Mouse (Mus musculus): Measurements from ENCODE around the gene Grk2. TPM values are rescaled to one million over a fixed set of nuclear protein-coding genes. Genes with fewer than 3 reads are reported as not detected.

The Grk2 gene
- polyA plus RNA-seq, 1 experiment from 2014 or later = 11.9 TPM

DNA sequence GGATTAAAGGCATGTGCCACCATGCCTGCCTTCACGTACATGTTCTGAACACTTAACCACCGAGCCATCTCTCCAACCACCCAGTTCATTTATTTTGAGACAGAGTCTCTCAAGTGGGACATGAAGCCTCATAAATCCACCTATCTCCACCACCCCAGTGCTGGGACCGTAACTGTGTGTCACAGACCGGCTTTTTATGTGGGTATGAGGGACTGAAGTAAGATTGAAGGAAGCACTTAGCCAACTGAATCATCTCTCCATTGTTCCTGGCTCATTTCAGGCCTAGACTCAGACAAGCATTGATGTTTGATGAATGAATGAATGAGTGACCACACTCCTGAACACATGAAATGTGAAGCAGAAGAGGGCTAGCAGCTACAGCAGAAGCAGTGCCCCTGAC, 3.3 kb upstream of the Grk2 start:
- H3K4me2 ChIP-seq (ENCODE audit: low read depth, low read length) = no peak overlapping the region
- H3K27ac ChIP-seq (ENCODE audit: low read depth) = no peak overlapping the region
- ATAC-seq = no peak
- no peaks in the 10 kb centered on the region for H3K9me3 ChIP-seq (ENCODE audit: low read length)
- H3K36me3 ChIP-seq (replicated peaks; ENCODE audit: insufficient read depth, low read length) = no peaks in the 10 kb centered on the region
- WGBS (ENCODE audit: insufficient replicate concordance) = 89% methylated on average over 4 of the region's 4 CpGs
- no peaks in the 10 kb centered on the region for H3K27me3 ChIP-seq (ENCODE audit: insufficient read depth, low read length)
- peaks cover 12% of the 10 kb centered on the region for H3K4me1 ChIP-seq (ENCODE audit: insufficient read depth)
- DNase-seq = no peak
- TF ChIP-seq CTCF (IDR thresholded peaks at IDR 0.05; ENCODE audit: low read depth) (no peak), EP300 (IDR thresholded peaks at IDR 0.05; ENCODE audit: low read depth) (no peak)
- H3K9ac ChIP-seq (replicated peaks) = no peak overlapping the region
- no peak overlapping the region for H3K4me3 ChIP-seq (ENCODE audit: low read depth, low read length)

DNA sequence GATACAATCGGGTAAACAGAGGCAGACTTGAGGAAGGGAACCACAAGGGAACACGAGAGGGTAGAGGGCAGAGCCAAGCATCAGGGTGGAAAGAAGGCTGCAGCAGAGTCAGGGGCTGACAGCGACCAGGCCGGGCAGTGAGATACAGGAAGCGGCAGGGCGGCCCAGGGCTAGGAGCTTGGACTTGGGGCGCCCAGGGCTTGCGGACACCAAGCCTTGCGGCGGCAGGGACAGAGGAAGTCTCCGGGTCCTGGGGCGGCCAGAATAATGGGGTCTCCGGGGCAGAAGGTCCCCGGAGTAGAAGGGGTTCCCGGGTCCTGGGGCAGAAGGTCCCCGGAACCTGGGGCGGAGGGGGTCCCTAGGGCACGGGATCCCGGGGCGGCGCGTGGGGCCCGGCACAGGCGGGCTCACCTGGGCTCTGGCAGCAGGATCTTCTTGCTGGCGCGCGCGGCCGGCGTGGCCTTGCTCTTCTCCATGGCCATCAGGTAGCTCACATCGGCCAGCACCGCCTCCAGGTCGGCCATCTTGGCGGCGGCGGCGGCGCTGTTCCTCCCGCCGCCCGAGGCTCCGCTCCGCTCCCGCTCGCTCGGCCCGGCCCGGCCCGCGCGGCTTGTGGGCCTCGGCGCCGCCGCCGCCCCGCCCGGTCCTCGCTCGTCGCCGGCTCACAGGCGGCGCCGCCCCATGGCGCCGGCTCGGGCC, 382 bp downstream of the Grk2 start:
- Histone ChIP-seq H3K36me3 (replicated peaks; ENCODE audit: insufficient read depth, low read length) (no peaks in the 10 kb centered on the region; the same call in 1 of the 2 replicates), H3K9ac (replicated peaks) (peak overlapping the region; percentile 99), H3K4me1 (ENCODE audit: insufficient read depth) (peaks cover 39% of the 10 kb centered on the region), H3K9me3 (ENCODE audit: low read length) (no peaks in the 10 kb centered on the region), H3K4me3 (ENCODE audit: low read depth, low read length) (peak overlapping the region; percentile 92), H3K27ac (ENCODE audit: low read depth) (peak overlapping the region; percentile 88), H3K27me3 (ENCODE audit: insufficient read depth, low read length) (no peaks in the 10 kb centered on the region), H3K4me2 (ENCODE audit: low read depth, low read length) (peak overlapping the region; percentile 87)
- DNase-seq (peak; percentile 68), ATAC-seq (peak; percentile 77)
- no peak for TF ChIP-seq EP300 (IDR thresholded peaks at IDR 0.05; ENCODE audit: low read depth)
- no peak for TF ChIP-seq CTCF (IDR thresholded peaks at IDR 0.05; ENCODE audit: low read depth)
- WGBS (ENCODE audit: insufficient replicate concordance) = 8% methylated on average over 57 of the region's 68 CpGs

DNA sequence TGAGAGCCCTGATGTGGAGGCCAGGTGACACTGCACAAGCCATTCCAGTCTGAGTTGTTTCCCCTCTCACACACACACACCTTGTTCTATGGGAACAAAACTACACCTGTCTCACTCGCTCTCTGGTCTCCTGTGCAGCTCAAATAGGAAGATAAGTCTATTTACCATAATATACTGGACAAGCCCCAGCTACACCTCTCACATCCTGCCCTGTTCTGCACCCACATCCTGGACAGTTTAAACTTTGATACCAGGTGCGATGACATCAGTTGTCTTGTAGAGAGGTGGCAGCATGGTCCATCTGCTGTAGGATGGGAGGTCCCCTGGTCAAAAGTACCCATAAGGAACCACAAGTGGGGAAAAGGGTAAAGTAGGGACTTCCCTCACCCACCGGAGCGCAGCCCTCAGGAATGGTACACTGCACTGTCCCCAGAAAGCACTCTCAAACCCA, 1.1 kb downstream of the Grk2 start:
- H3K27ac ChIP-seq (ENCODE audit: low read depth) = peak overlapping the region; percentile 88
- no peaks in the 10 kb centered on the region for H3K27me3 ChIP-seq (ENCODE audit: insufficient read depth, low read length)
- H3K36me3 ChIP-seq (replicated peaks; ENCODE audit: insufficient read depth, low read length) = no peaks in the 10 kb centered on the region; the same call in 1 of the 2 replicates
- TF ChIP-seq EP300 (IDR thresholded peaks at IDR 0.05; ENCODE audit: low read depth) = no peak
- no peak for TF ChIP-seq CTCF (IDR thresholded peaks at IDR 0.05; ENCODE audit: low read depth)
- peak overlapping the region; percentile 87 for H3K4me2 ChIP-seq (ENCODE audit: low read depth, low read length)
- ATAC-seq (no peak), DNase-seq (no peak)
- no peaks in the 10 kb centered on the region for H3K9me3 ChIP-seq (ENCODE audit: low read length)
- peak overlapping the region; percentile 99 for H3K9ac ChIP-seq (replicated peaks)
- 16% methylated on average over 4 of the region's 4 CpGs for WGBS (ENCODE audit: insufficient replicate concordance)
- peak overlapping the region; percentile 92 for H3K4me3 ChIP-seq (ENCODE audit: low read depth, low read length)
- peaks cover 41% of the 10 kb centered on the region for H3K4me1 ChIP-seq (ENCODE audit: insufficient read depth)

DNA sequence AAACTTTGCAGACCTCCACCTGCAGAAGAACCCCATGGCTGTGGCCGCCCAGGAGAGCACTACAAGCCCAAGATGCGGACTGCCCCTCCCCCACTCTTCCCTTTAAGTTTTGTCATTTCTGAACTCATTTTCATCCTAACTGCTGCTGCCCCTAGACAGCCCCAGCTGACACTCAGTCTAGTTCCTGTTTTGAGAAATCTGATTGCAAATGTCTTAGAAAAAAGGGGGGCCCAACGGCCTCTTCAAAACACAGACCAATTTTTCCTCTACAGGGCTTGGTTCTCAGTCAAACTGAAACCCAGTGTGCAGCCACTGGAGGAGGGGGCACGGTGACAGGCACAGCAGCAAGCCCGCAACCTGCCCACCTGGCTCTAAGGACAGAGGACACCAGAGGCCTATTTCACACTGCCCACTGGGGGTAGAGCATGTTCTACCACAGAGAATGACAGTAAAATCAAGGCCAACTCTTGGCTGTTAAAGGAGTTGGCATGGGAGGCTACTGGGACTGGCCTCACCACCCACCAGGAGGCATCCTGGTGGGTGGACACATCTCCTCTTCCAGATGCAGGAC, 1.7 kb downstream of the Grk2 start:
- DNase-seq (peak; percentile 54), ATAC-seq (no peak)
- peaks cover 47% of the 10 kb centered on the region for H3K4me1 ChIP-seq (ENCODE audit: insufficient read depth)
- peak overlapping the region; percentile 92 for H3K4me3 ChIP-seq (ENCODE audit: low read depth, low read length)
- H3K9me3 ChIP-seq (ENCODE audit: low read length) = no peaks in the 10 kb centered on the region
- peak overlapping the region; percentile 87 for H3K4me2 ChIP-seq (ENCODE audit: low read depth, low read length)
- no peak for TF ChIP-seq CTCF (IDR thresholded peaks at IDR 0.05; ENCODE audit: low read depth)
- TF ChIP-seq EP300 (IDR thresholded peaks at IDR 0.05; ENCODE audit: low read depth) = no peak
- peak overlapping the region; percentile 88 for H3K27ac ChIP-seq (ENCODE audit: low read depth)
- no peaks in the 10 kb centered on the region; the same call in 1 of the 2 replicates for H3K36me3 ChIP-seq (replicated peaks; ENCODE audit: insufficient read depth, low read length)
- no peaks in the 10 kb centered on the region for H3K27me3 ChIP-seq (ENCODE audit: insufficient read depth, low read length)
- H3K9ac ChIP-seq (replicated peaks) = peak overlapping the region; percentile 99
- 33% methylated on average over 5 of the region's 5 CpGs for WGBS (ENCODE audit: insufficient replicate concordance)

DNA sequence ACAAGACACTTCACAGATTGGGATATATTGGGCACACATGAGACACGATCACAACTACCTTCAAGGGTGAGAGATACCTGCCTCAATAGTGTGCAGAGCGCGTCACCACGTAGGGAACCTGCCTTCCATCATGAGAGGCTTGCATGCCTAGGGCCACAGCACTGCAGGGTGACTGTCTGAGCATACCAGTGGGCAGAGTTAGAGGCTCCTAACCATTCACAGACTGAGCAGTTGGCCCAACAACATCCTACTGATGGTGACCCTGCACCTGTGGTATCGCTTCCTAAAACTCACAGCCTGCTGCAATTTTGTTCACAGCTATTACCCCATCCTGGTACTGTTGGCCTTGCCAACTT, 2.4 kb downstream of the Grk2 start:
- no peak overlapping the region for H3K9ac ChIP-seq (replicated peaks)
- H3K9me3 ChIP-seq (ENCODE audit: low read length) = no peaks in the 10 kb centered on the region
- peak overlapping the region; percentile 92 for H3K4me3 ChIP-seq (ENCODE audit: low read depth, low read length)
- TF ChIP-seq EP300 (IDR thresholded peaks at IDR 0.05; ENCODE audit: low read depth) = no peak
- no peak for TF ChIP-seq CTCF (IDR thresholded peaks at IDR 0.05; ENCODE audit: low read depth)
- DNase-seq = no peak
- peak overlapping the region; percentile 87 for H3K4me2 ChIP-seq (ENCODE audit: low read depth, low read length)
- peak overlapping the region; percentile 88 for H3K27ac ChIP-seq (ENCODE audit: low read depth)
- 73% methylated on average over 5 of the region's 5 CpGs for WGBS (ENCODE audit: insufficient replicate concordance)
- ATAC-seq = no peak
- no peaks in the 10 kb centered on the region for H3K27me3 ChIP-seq (ENCODE audit: insufficient read depth, low read length)
- peaks cover 3% of the 10 kb centered on the region; the same call in 1 of the 2 replicates for H3K36me3 ChIP-seq (replicated peaks; ENCODE audit: insufficient read depth, low read length)
- H3K4me1 ChIP-seq (ENCODE audit: insufficient read depth) = peaks cover 52% of the 10 kb centered on the region

DNA sequence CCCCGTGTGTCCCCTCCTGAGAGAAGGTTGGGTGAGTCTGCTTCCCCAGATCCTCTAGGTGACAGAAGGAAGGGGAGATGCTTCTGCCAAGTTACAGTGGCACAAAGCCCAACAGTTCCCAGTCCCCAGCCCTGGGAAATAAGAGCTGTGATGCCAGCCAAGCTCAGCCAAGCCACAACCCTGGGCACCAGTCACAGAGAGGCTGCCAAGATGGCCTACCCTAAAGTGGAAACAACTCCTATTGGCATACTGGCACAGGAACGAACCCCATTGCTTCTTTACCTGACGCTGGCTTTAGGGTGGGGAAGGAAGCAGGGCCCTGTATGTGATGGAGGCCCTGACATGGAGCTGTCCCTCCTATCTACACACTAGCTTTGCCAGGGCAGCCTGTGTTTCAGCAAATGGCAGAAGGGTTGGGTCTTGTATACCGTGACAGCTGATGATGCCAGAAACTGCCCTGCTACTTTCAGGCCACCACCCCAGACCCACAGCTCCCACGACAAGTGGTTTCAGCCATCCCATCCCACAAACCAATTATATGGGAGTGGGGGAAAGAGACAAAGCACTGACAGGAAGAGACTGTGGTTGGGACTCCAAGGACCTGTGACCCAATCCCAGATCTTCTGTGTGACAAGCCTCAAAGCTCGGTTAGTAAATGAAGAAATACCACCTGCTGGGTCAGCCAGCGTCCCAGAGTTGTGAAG, 2.9 kb downstream of the Grk2 start:
- Histone ChIP-seq H3K36me3 (replicated peaks; ENCODE audit: insufficient read depth, low read length) (peaks cover 6% of the 10 kb centered on the region; the same call in 1 of the 2 replicates), H3K9ac (replicated peaks) (peak overlapping the region; percentile 46), H3K27ac (ENCODE audit: low read depth) (peak overlapping the region; percentile 88), H3K4me1 (ENCODE audit: insufficient read depth) (peaks cover 57% of the 10 kb centered on the region), H3K27me3 (ENCODE audit: insufficient read depth, low read length) (no peaks in the 10 kb centered on the region), H3K4me2 (ENCODE audit: low read depth, low read length) (peak overlapping the region; percentile 87), H3K9me3 (ENCODE audit: low read length) (no peaks in the 10 kb centered on the region), H3K4me3 (ENCODE audit: low read depth, low read length) (peak overlapping the region; percentile 92)
- ATAC-seq (no peak), DNase-seq (no peak)
- WGBS (ENCODE audit: insufficient replicate concordance) = 29% methylated on average over 7 of the region's 7 CpGs
- TF ChIP-seq EP300 (IDR thresholded peaks at IDR 0.05; ENCODE audit: low read depth) = no peak
- no peak for TF ChIP-seq CTCF (IDR thresholded peaks at IDR 0.05; ENCODE audit: low read depth)

Measured in liver, postnatal 0 days (tissue).